Mouse (Mus musculus): ENCODE results near the gene Asb17.
"Not testable (repeated sequence)": the region's sequence is repeated elsewhere in the genome, so short reads cannot be mapped to it uniquely, and the experiment has no call there.

GRCm38 (mm10) chr3:153829788-153830187, 14.2 kb upstream of the Asb17 start:
- TF ChIP-seq CTCF (IDR thresholded peaks at IDR 0.05; ENCODE audit: borderline replicate concordance, extremely low read depth, insufficient read depth, insufficient read length); POLR2A (IDR thresholded peaks at IDR 0.05; ENCODE audit: borderline replicate concordance, extremely low read depth, insufficient read depth, insufficient read length, poor library complexity, severe bottlenecking): not testable (repeated sequence)

All from brain, embryonic 14.5 days (tissue).